Mouse (Mus musculus): ENCODE results near the gene Arhgap25.

- no peak for TF ChIP-seq CTCF (IDR thresholded peaks at IDR 0.05; ENCODE audit: borderline replicate concordance, extremely low read depth, insufficient read depth, insufficient read length)
- no peak for TF ChIP-seq POLR2A (IDR thresholded peaks at IDR 0.05; ENCODE audit: borderline replicate concordance, extremely low read depth, insufficient read depth, insufficient read length, poor library complexity, severe bottlenecking)
Measured at GRCm38 (mm10) chr6:87422304-87422703, 110.8 kb downstream of the Arhgap25 start.

Measured in brain, embryonic 14.5 days (tissue).